Mouse (Mus musculus) kidney, adult 8-10 months (tissue): ENCODE results near the gene BC004004.
A peak's percentile ranks its signal among the peaks of the same experiment; 100 is the strongest.
"Not testable (repeated sequence)": the region's sequence is repeated elsewhere in the genome, so short reads cannot be mapped to it uniquely, and the experiment has no call there.

Experiments
- DNase-seq, 2 experiments: peaks; one replicate each; pipeline ENCODE4 v3.0.0; 2022

Gene BC004004

DNA sequence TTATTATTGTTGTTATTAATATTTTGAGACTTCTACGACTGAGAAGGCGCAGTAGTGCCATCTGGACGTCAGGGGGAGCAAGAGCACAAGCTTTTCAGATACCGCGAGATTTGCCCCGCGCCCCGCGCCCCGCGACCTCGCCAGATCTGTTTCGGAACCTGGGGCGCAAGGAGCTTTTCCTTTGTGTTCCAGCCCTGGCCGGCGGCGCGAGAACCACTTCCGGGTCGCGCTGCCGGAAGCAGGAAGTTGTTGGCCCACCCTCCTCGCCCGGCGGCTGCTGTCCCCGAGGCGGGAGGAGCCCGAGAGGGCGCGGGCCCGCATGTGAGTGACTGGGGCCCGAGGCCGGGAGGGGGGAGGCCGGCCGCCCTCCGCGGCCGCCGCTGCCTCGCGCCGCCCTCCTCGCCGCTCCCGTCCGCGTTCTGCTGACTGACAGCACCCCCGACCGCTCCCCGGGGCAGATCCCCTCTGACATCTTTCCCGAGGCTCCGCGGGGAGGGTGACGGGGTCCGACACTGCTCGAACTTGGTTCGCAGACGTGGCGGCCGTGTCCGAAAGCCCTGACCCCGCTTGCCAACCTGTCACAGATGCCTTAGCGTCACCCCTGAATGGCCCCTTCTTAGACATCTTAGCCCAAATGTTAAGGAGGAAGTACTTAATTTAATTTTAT, at the start of gene BC004004:
TSS of gene BC004004 (plus strand) at position 107 of the 667 bp plus-strand sequence.
- peak; percentile 96 for DNase-seq

GRCm38 (mm10) chr17:29220631-29221030, 48.0 kb upstream of the BC004004 start:
- no peak for DNase-seq

DNA sequence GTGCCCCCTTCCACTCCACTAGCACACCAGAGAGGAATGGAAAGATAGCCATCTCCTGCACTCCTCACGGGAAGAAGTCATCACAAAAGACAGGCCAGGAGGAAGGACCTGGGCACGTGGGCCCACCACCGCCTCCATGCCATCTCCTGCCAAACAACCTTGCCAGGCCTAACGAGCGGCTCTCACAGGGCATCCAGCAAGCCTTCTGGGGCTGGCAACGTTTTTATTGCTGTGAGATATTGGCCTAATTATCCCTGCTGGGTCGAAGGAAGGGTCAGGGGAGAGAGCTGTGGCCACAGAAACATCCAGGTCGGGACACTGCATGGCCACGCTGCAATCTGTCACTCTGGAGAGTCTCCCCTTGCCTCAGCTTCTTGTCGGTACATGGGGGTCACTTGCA, 37.5 kb upstream of the BC004004 start:
- DNase-seq: no peak

DNA sequence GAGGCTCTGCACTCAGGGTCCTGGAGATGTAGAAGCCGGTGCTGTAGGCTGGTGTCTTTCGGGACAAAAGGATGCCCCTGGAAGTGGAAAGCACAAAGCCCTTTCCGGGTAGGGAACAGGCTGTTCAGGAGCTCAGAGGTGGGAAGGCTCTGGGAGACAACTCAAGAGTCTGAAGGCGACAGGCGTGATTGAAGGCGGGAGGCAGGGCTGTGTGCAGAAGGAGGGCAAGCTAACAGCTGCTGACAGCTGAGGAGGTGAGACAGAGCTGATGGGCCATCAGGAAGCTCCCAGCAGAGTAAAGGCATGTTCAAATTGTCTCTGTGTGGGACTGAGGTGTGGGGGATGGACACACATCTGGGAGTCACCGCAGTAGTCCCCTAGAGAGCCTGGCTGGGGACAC, 32.5 kb upstream of the BC004004 start:
- no peak for DNase-seq

DNA sequence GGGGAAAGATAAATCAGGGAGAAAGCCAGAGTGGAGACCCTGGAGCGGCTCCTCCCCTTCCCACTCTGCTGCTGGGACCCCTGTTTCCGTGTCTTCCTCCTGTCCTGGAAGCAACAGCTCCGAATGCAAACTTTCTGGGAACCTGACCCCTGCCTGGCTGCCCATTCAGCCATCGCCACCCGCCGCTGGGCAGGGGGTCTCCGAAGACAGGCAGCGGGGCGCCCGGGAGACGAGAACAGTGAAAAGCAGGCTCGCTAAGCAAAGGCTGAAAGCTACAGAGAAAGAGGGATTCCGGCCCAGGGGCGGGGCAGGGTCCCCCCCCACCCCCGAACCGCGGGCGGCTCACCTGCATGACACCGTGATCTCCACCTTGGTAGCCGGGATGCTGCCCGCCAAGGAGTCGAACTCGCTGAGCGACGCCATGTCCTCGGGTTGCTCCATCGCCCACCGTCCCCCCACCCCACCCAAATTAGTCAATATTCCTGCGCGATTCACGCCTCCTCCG, 31.3 kb upstream of the BC004004 start:
- no peak for DNase-seq

DNA sequence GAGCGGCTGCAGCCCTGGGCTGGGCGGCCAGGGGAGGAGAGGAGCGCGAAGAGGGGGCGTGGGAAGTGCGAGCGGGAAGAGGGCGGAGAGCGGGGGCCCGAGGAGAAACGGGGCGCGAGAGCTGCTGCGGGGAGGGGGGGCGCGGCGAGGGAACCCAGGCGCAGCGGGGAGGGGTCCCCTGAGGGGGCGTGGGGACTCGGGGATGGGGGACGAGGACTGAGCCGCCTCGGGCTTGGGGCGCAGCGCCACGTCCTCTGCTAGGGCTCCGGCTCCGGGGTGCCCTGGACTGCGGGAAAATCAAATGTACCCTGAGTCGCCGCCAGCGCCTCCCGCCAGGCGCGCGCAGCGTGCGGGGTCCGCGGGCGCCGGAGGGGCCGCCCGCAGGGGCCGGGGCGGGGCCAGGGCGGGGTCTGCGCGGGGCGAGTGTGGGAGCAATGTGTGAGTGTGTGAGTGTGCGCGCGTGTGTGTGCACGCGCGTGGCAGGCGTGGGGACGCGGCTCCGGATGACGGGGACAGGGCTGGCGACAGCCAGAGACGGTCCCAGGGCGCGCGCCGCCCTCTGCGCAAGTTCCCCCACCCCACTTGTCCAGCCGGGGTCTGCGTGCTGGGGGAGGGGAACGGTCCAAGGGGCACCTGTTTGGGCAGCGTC, 30.7 kb upstream of the BC004004 start, which contains the start of gene Cpne5:
TSS of gene Cpne5 (minus strand) at position 396 of the 649 bp plus-strand sequence.
- no peak for DNase-seq

GRCm38 (mm10) chr17:29238421-29238945, 30.1 kb upstream of the BC004004 start:
- DNase-seq: no peak

GRCm38 (mm10) chr17:29244912-29245311, 23.7 kb upstream of the BC004004 start:
- no peak for DNase-seq

DNA sequence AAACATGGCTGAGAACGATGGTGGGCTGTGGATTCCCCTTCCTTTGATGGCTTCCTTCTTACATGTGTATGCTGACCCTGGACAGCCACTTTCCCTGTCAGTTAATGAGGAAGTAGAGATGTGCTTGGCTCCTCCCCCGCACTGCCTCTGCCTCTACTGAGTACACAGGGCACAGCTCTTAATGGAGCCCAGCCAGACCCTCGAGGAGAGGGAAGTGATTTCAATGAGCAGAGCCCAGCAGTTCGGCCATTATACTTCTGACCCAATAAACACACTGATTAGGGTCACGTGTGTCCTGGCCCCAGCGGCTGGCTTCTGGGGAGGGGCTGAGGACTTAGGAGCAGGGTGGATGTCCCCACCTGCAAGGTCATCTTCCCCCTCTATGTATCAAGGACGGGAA, 22.9 kb upstream of the BC004004 start:
- no peak for DNase-seq

- peak in 1 of 2 experiments; percentile 57 for DNase-seq
Measured at GRCm38 (mm10) chr17:29246602-29247001, 22.0 kb upstream of the BC004004 start.

- no peak for DNase-seq
Measured at GRCm38 (mm10) chr17:29247881-29248280, 20.7 kb upstream of the BC004004 start.

DNA sequence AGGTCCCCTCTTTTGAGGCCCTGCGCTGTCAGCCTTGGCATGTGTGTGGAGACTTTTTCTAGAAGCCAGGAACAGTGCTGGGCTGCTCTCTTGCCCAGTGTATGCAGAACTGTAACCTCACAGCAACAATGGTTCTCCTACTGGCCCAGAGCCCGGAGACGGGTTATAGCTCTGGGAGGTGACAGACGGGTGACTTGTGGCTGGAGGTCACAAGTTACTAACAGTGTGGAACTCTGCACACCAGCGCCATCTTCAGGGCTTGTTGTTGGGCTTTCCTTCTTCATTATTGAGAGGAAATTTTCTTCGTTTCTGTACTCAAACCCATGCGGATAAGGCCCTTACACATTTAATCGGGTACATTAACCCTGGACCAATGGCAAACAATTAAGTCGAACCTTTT, 19.1 kb upstream of the BC004004 start:
- peak; percentile 70 to 76 for DNase-seq

- DNase-seq: not testable (repeated sequence)
Measured at GRCm38 (mm10) chr17:29251006-29251405, 17.6 kb upstream of the BC004004 start.

GRCm38 (mm10) chr17:29251608-29252390, 16.8 kb upstream of the BC004004 start:
- DNase-seq: peak; percentile 86 to 88

- DNase-seq: no peak
Measured at GRCm38 (mm10) chr17:29253236-29253635, 15.4 kb upstream of the BC004004 start.

DNA sequence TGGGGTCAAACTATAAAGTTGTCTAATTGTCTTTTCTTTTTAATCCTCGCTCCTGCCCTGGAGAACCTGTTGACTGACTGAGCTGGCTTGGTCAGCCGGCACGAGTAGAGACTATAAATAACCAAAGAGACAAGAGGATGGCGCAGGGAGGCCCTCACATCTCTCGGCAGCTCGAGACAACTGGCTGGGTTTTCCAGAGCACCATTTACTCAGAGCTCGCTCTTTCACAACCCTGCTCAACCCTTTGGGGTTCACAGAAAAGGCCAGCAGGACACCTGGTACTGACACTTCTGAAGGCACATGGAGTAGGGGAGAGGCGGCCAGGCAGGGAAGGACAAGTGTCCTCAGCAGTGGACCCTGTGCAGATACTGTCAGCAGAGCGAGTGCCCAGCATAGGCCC, 14.9 kb upstream of the BC004004 start:
- no peak for DNase-seq

DNA sequence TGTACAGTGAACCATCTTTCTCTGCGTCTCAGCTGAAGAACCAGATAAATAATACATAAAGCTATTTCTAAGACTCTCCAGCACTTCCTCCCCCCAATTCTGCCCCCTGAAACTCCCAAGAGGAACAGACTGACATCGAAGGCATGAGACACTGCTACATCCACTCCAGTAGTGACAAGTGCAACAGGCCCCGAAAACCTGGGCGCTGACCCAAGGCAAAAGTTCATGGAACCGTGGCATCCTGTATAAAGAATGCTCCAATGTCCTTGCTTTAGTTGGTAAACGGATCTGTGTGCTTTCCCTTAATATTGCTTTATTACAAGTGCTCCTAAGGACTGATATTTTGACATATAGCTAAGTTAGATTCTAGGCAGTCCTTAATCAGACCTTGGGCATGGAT, 13.8 kb upstream of the BC004004 start:
- not testable (repeated sequence) for DNase-seq

- no peak for DNase-seq
Measured at GRCm38 (mm10) chr17:29256507-29256906, 12.1 kb upstream of the BC004004 start.

- no peak for DNase-seq
Measured at GRCm38 (mm10) chr17:29257001-29257511, 11.5 kb upstream of the BC004004 start.

DNA sequence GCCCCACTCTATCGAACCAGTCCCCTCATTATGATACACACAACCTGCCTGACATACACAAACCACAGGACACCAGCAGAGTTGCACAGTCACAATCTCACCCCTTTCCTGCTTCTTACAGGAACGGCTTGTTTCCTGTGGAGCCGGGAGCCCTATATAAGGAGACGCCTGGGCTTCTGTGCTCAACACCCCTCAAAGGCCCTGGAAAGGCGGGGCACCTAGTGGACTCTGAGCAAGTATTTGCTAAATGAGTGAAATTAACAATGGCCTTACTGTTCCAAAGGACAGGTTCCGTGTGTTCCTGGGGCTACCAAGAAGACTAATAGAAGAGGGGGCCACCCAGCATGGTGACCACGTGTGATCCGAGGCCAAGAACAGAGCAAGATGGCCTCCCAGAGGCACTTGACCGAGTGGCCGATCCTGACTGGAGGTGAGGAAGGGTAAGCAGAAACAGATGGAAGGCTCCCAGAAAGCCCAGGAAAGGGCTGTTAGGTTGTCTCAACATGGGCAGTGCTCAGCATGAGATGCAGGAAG, 10.5 kb upstream of the BC004004 start:
- no peak for DNase-seq

GRCm38 (mm10) chr17:29258921-29259320, 9.7 kb upstream of the BC004004 start:
- DNase-seq: no peak

- peak; percentile 65 to 80 for DNase-seq
Measured at GRCm38 (mm10) chr17:29259489-29259888, 9.1 kb upstream of the BC004004 start.

DNA sequence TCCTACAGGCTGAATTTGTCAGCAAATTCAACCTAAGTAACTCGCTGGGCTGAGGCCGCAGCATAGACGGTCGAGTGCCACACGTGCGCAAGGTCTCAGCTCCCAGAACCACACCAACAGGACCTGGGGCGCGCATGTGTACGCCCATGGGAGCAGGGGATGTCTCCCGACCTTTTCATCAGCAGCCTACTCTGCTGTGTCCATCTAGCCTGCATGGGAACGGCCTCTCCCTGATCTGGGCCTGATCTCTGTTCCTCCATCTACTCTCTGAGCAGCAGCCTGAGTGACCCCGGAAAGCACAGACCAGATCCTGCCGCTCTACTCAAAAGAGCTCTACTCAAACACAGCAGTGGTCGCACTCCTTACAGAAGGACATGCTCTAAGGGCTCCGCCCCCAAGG, 8.1 kb upstream of the BC004004 start:
- no peak for DNase-seq
